In genomic region chr12:95748760-95749159, GRCm38 (mm10) we compare ENCODE assay signal across 18 mouse cellular contexts. TPM values are rescaled to one million over a fixed set of nuclear protein-coding genes. Genes with fewer than 3 reads are reported as not detected.
"Had no signal": no experiment of that assay in that cellular context is flagged by ENCODE, and none has a peak within 500 bp of the region (broad histone marks: within the 10 kb centered on the region; RNA-seq: fewer than 3 reads in every experiment).

No protein-coding gene starts in this region.

- H3K36me3 ChIP-seq: limb, embryonic 12.5 days; limb, embryonic 15.5 days had no signal

- H3K4me3 ChIP-seq: layer of hippocampus, adult 2 months; left cerebral cortex, adult 2 months; limb, embryonic 12.5 days; limb, embryonic 15.5 days had no signal

- H3K27ac ChIP-seq: kidney, postnatal 0 days; layer of hippocampus, adult 2 months; left cerebral cortex, adult 2 months; limb, embryonic 12.5 days; limb, embryonic 15.5 days; liver, embryonic 14.5 days had no signal

- ATAC-seq: intestine, postnatal 0 days; liver, postnatal 0 days; midbrain, embryonic 16.5 days had no signal

- DNase-seq: kidney, adult 2 months; kidney, postnatal 25 days; layer of hippocampus, postnatal 36 days; left cerebral cortex, postnatal 4 days; liver, postnatal 0 days; lung, embryonic 14.5 days; thymus, adult 18-20 months; thymus, postnatal 14 days; thymus, postnatal 4 days had no signal

RNA-seq across cellular contexts. Expression of gene Flrt2, which starts 56.7 kb away (rescaled TPM):
- total RNA-seq: megakaryocyte-erythroid progenitor cell, adult 5-6 weeks had no signal
